Mouse (Mus musculus) kidney, embryonic 14.5 days (tissue): ENCODE data around the gene Gstm6. TPM values are rescaled to one million over a fixed set of nuclear protein-coding genes. Genes with fewer than 3 reads are reported as not detected.
"Not testable (repeated sequence)": the region's sequence is repeated elsewhere in the genome, so short reads cannot be mapped to it uniquely, and the experiment has no call there.

Experiments
- ATAC-seq: fragments of 200-750 bp; cut with Nextera tagmentation; 2 replicates; pipeline ENCODE4 v1.8.0; 2017; ENCODE audit warnings: moderate number of reproducible peaks, mild to moderate bottlenecking, moderate TSS enrichment, moderate library complexity; ENCODE audit not compliant: low FRiP score, low TSS enrichment
- H3K27ac ChIP-seq: fragments of 300-500 bp; sonication (generic); 2 replicates; pipeline ENCODE4 v1.5.1; 2014; ENCODE audit warnings: low read depth, mild to moderate bottlenecking, low read length, moderate library complexity, mixed read lengths
- H3K27me3 ChIP-seq: fragments of 300-500 bp; sonication (generic); 2 replicates; pipeline ENCODE4 v1.6.1; 2014; ENCODE audit warnings: mild to moderate bottlenecking, low read length; ENCODE audit not compliant: control insufficient read depth, insufficient read depth
- H3K36me3 ChIP-seq: fragments of 300-500 bp; sonication (generic); 2 replicates; pipeline ENCODE4 v1.6.1; 2014; ENCODE audit warnings: low read length, mixed read lengths; ENCODE audit not compliant: control insufficient read depth, insufficient read depth
- H3K4me1 ChIP-seq: fragments of 300-500 bp; sonication (generic); 2 replicates; pipeline ENCODE4 v1.6.1; 2014; ENCODE audit warnings: low read length, mixed read lengths; ENCODE audit not compliant: control insufficient read depth, insufficient read depth
- H3K4me2 ChIP-seq: fragments of 300-500 bp; sonication (generic); replicated peaks from 2 replicates; pipeline ENCODE4 v1.6.1; 2014; ENCODE audit warnings: low read depth, mild to moderate bottlenecking, low read length
- H3K4me3 ChIP-seq: fragments of 300-500 bp; sonication (generic); 2 replicates; pipeline ENCODE4 v1.5.1; 2014; ENCODE audit warnings: mild to moderate bottlenecking, low read length
- H3K9ac ChIP-seq: fragments of 300-500 bp; sonication (generic); 2 replicates; pipeline ENCODE4 v1.6.1; 2014; ENCODE audit warnings: low read depth, mild to moderate bottlenecking, low read length, moderate library complexity
- H3K9me3 ChIP-seq: fragments of 300-500 bp; sonication (generic); 2 replicates; pipeline ENCODE4 v1.6.1; 2016; ENCODE audit warnings: low read length; ENCODE audit not compliant: control insufficient read depth
- WGBS: fragments of 180-500 bp; shearing (Covaris S2); extraction: QIAGEN DNeasy Blood & Tissue Kit; methylation state at CpG from one replicate; pipeline ENCODE4 v1.1.7; 2014; 5-methylcytosine and 5-hydroxymethylcytosine counted together
- polyA plus RNA-seq: library from polyadenylated mRNA; unstranded; fragments of >200 nt; fragmentation: Nextera tagmentation; extraction: Ambion mirVana; gene quantifications from 2 replicates; pipeline ENCODE4 v1.2.1, GENCODE M21; 2014

Gene Gstm6
- 4.4 and 5.7 TPM in 2 replicates for polyA plus RNA-seq

- ATAC-seq: peak; percentile 89
- Histone ChIP-seq H3K27ac (no peak within 1 kb of the TSS), H3K9me3 (no peaks in the 10 kb centered on the region), H3K9ac (0 out of 2 replicates have a peak within 1 kb of the TSS, but pooled peaks have one; percentile 28), H3K4me1 (peaks cover 7% of the 10 kb centered on the region), H3K4me2 (peak within 1 kb of the TSS; percentile 49), H3K36me3 (no peaks in the 10 kb centered on the region), H3K4me3 (peak within 1 kb of the TSS; percentile 28), H3K27me3 (no peaks in the 10 kb centered on the region)
- WGBS: 10% methylated on average over 20 of the region's 20 CpGs
These were observed at the start of gene Gstm6 for GRCm38 (mm10) chr3:107943239-107943990. Gene Gstm6 (minus strand): TSS chr3:107943749.

- Histone ChIP-seq H3K27ac (peak within 1 kb of the TSS; percentile 3; the same call in 1 of the 2 replicates), H3K4me1 (no peaks in the 10 kb centered on the region), H3K4me3 (peak within 1 kb of the TSS; percentile 25), H3K27me3 (no peaks in the 10 kb centered on the region), H3K4me2 (peak within 1 kb of the TSS; percentile 33), H3K36me3 (no peaks in the 10 kb centered on the region), H3K9me3 (no peaks in the 10 kb centered on the region), H3K9ac (peak within 1 kb of the TSS; percentile 1; the same call in 1 of the 2 replicates)
- WGBS: 40% methylated on average over 8 of the region's 8 CpGs
- ATAC-seq: peak; percentile 96
These were observed 42.6 kb upstream of the Gstm6 start, which contains the start of gene Gstm2 for GRCm38 (mm10) chr3:107986041-107986562. Gene Gstm2 (minus strand): TSS chr3:107986453.

- 94% methylated on average over 2 of the region's 2 CpGs for WGBS
- H3K9ac ChIP-seq, H3K27me3 ChIP-seq, H3K4me1 ChIP-seq, H3K4me2 ChIP-seq, H3K9me3 ChIP-seq, H3K27ac ChIP-seq, H3K4me3 ChIP-seq, ATAC-seq, H3K36me3 ChIP-seq: not testable (repeated sequence)
These were observed 41.6 kb upstream of the Gstm6 start for GRCm38 (mm10) chr3:107985141-107985540.

GRCm38 (mm10) chr3:107984471-107984870 is 40.9 kb upstream of the Gstm6 start:
- Histone ChIP-seq H3K27ac (no peak overlapping the region), H3K9me3 (no peaks in the 10 kb centered on the region), H3K36me3 (no peaks in the 10 kb centered on the region), H3K9ac (no peak overlapping the region), H3K27me3 (no peaks in the 10 kb centered on the region), H3K4me3 (no peak overlapping the region), H3K4me2 (no peak overlapping the region), H3K4me1 (no peaks in the 10 kb centered on the region)
- ATAC-seq: no peak
- 76% methylated on average over 5 of the region's 5 CpGs for WGBS

- Histone ChIP-seq H3K9me3 (no peaks in the 10 kb centered on the region), H3K36me3 (no peaks in the 10 kb centered on the region), H3K9ac (no peak overlapping the region), H3K4me1 (no peaks in the 10 kb centered on the region), H3K4me2 (no peak overlapping the region), H3K27ac (no peak overlapping the region), H3K27me3 (no peaks in the 10 kb centered on the region), H3K4me3 (no peak overlapping the region)
- ATAC-seq: no peak
- 50% methylated on average over 3 of the region's 3 CpGs for WGBS
These were observed 40.2 kb upstream of the Gstm6 start for GRCm38 (mm10) chr3:107983771-107984170.

- H3K9ac ChIP-seq: no peak overlapping the region
- H3K9me3 ChIP-seq: no peaks in the 10 kb centered on the region
- H3K27me3 ChIP-seq: no peaks in the 10 kb centered on the region
- H3K36me3 ChIP-seq: no peaks in the 10 kb centered on the region
- H3K4me2 ChIP-seq: no peak overlapping the region
- H3K4me3 ChIP-seq: no peak overlapping the region
- no peak for ATAC-seq
- WGBS: 55% methylated on average over 6 of the region's 6 CpGs
- H3K4me1 ChIP-seq: no peaks in the 10 kb centered on the region
- H3K27ac ChIP-seq: no peak overlapping the region
These were observed 39.2 kb upstream of the Gstm6 start for GRCm38 (mm10) chr3:107982726-107983125.

- no peaks in the 10 kb centered on the region for H3K9me3 ChIP-seq
- 62% methylated on average over 3 of the region's 3 CpGs for WGBS
- no peaks in the 10 kb centered on the region for H3K27me3 ChIP-seq
- H3K4me3 ChIP-seq: no peak overlapping the region
- H3K36me3 ChIP-seq: no peaks in the 10 kb centered on the region
- no peak overlapping the region for H3K4me2 ChIP-seq
- H3K4me1 ChIP-seq: no peaks in the 10 kb centered on the region
- no peak overlapping the region for H3K9ac ChIP-seq
- no peak for ATAC-seq
- H3K27ac ChIP-seq: no peak overlapping the region
These were observed 37.7 kb upstream of the Gstm6 start for GRCm38 (mm10) chr3:107981261-107981660.

GRCm38 (mm10) chr3:107977691-107978090 is 34.1 kb upstream of the Gstm6 start:
- 74% methylated on average over 3 of the region's 3 CpGs for WGBS
- Histone ChIP-seq H3K9me3 (no peaks in the 10 kb centered on the region), H3K4me2 (no peak overlapping the region), H3K9ac (no peak overlapping the region), H3K36me3 (no peaks in the 10 kb centered on the region), H3K4me1 (no peaks in the 10 kb centered on the region), H3K27me3 (no peaks in the 10 kb centered on the region), H3K4me3 (no peak overlapping the region), H3K27ac (no peak overlapping the region)
- no peak for ATAC-seq

- Histone ChIP-seq H3K4me3 (no peak overlapping the region), H3K27me3 (no peaks in the 10 kb centered on the region), H3K36me3 (no peaks in the 10 kb centered on the region), H3K4me1 (no peaks in the 10 kb centered on the region), H3K4me2 (no peak overlapping the region), H3K9ac (no peak overlapping the region), H3K9me3 (no peaks in the 10 kb centered on the region), H3K27ac (no peak overlapping the region)
- 96% methylated on average over 1 of the region's 1 CpGs for WGBS
- no peak for ATAC-seq
These were observed 30.7 kb upstream of the Gstm6 start for GRCm38 (mm10) chr3:107974237-107974636.
